Mouse (Mus musculus) liver, embryonic 11.5 days (tissue): Measurements from ENCODE around the gene Crybg1. TPM values are rescaled to one million over a fixed set of nuclear protein-coding genes. Genes with fewer than 3 reads are reported as not detected.

ENCODE experiments used
- ATAC-seq: fragments of 200-750 bp; cut with Nextera tagmentation; replicated peaks from 2 replicates; pipeline ENCODE4 v1.8.0; 2017; ENCODE audit warnings: moderate number of reproducible peaks, mild to moderate bottlenecking, moderate TSS enrichment, moderate library complexity; ENCODE audit not compliant: low FRiP score
- DNase-seq: peaks from one replicate; pipeline ENCODE4 v3.0.0-alpha.2; 2017; ENCODE audit warnings: low spot score
- H3K27ac ChIP-seq: fragments of 300-500 bp; sonication (generic); 2 replicates; pipeline ENCODE4 v1.5.1; 2014; ENCODE audit warnings: mild to moderate bottlenecking, low read depth, low read length, control low read depth
- H3K27me3 ChIP-seq: fragments of 300-500 bp; sonication (generic); replicated peaks from 2 replicates; pipeline ENCODE4 v1.6.1; 2014; ENCODE audit warnings: low read length, mixed read lengths; ENCODE audit not compliant: control insufficient read depth, insufficient read depth
- H3K36me3 ChIP-seq: fragments of 300-500 bp; sonication (generic); 2 replicates; pipeline ENCODE4 v1.6.1; 2014; ENCODE audit warnings: mild to moderate bottlenecking, low read length, moderate library complexity, mixed read lengths; ENCODE audit not compliant: control insufficient read depth, insufficient read depth
- H3K4me1 ChIP-seq: fragments of 300-500 bp; sonication (generic); replicated peaks from 2 replicates; pipeline ENCODE4 v1.6.1; 2014; ENCODE audit warnings: low read length, mixed read lengths; ENCODE audit not compliant: control insufficient read depth, insufficient read depth
- H3K4me2 ChIP-seq: fragments of 300-500 bp; sonication (generic); 2 replicates; pipeline ENCODE4 v1.6.1; 2014; ENCODE audit warnings: mild to moderate bottlenecking, control low read depth, moderate library complexity
- H3K4me3 ChIP-seq: fragments of 300-500 bp; sonication (generic); 2 replicates; pipeline ENCODE4 v1.5.1; 2014; ENCODE audit warnings: low read depth, low read length, control low read depth
- H3K9ac ChIP-seq: fragments of 300-500 bp; sonication (generic); 2 replicates; pipeline ENCODE4 v1.6.1; 2014; ENCODE audit warnings: low read depth, low read length, control low read depth
- H3K9me3 ChIP-seq: fragments of 300-500 bp; sonication (generic); 2 replicates; pipeline ENCODE4 v1.6.1; 2016; ENCODE audit warnings: low read length, inconsistent platforms, mixed read lengths; ENCODE audit not compliant: control insufficient read depth
- WGBS: fragments of 180-500 bp; shearing (Covaris S2); extraction: QIAGEN DNeasy Blood & Tissue Kit; methylation state at CpG from one replicate; pipeline ENCODE4 v1.1.7; 2014; 5-methylcytosine and 5-hydroxymethylcytosine counted together
- polyA plus RNA-seq: library from polyadenylated mRNA; unstranded; fragments of >200 nt; fragmentation: Nextera tagmentation; extraction: Ambion mirVana; gene quantifications from 2 replicates; pipeline ENCODE4 v1.2.1, GENCODE M21; 2014

The Crybg1 gene
- polyA plus RNA-seq: 0.33 and 0.56 TPM in 2 replicates

DNA sequence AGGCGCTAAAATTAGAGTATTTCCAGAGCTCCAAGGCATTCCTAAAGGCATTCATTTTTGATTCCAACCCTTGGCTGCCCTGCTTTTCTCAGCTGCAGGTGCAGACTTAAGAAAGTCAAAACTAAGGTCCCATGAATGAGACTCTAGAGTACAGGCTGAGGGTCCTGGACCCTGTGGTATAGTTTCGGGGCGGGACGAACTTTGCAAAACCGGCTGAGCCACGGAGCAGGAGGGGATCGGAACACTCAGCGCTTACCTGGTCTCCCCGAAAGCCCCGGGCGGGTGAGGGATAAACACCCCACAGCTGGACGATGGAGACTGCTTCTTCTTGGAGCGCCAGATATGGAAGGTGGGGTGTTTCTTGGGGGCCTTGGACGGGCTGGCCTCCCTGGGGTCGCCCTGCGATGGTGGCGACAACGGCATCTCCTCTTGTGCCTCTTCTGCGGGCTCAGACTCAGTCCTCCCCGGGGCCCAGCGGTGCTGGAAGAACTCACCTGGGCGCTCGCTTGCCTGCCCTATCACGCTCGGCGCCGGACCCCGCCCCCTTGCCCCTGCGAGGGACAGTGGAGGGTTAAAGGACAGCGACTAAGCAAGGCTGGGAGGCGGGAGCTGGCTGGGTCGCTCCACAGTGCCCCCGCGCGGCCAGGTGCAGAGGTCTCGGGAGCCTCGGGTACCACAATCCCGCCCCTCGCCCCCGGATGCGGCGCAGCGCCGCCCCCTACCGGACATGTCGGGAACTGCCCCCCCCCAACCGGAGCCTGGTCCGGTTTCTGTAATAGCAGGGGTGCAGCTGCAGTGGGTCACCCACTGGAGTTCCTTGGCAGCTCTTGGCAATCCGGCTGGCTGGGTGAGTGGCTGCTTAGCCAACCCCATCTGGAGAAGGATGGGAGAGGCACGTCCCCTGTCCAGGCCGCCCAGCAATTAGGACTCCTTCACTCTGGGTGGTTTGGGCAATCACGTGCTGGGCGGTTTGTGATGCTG, at the start of gene Crybg1:
Gene Crybg1, minus strand, starts transcription at position 517 of the 981 bp plus-strand sequence.
- Histone ChIP-seq H3K9ac (no peak within 1 kb of the TSS), H3K4me2 (peak within 1 kb of the TSS; percentile 70), H3K9me3 (no peaks in the 10 kb centered on the region), H3K4me1 (0 out of 2 replicates have a peak, but pooled peaks cover 2% of the 10 kb centered on the region), H3K27me3 (peaks cover 19% of the 10 kb centered on the region), H3K4me3 (peak within 1 kb of the TSS; percentile 38), H3K27ac (no peak within 1 kb of the TSS), H3K36me3 (no peaks in the 10 kb centered on the region)
- DNase-seq (peak; percentile 74), ATAC-seq (peak; percentile 57; the same call in 1 of the 2 replicates)
- 7% methylated on average over 51 of the region's 53 CpGs for WGBS

DNA sequence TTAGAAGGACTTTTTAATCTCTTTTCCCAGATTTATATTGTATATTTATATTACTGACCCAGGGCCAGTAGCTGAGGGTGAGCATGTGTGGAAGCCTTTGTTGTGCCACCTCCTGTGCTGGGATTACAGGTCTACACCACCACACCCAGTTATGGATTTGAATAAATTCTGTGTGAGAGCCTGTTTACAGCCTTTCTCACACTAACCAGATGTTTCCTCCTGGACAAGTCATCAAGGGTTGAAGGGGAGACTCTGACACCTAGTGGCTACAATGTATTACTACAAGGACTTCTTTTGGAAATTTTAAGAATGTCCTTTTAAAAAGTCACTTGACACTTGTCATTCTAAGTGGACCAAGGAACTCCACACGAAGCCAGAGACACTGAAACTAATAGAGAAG, 28.7 kb upstream of the Crybg1 start:
- H3K9me3 ChIP-seq: no peaks in the 10 kb centered on the region
- H3K27me3 ChIP-seq: no peaks in the 10 kb centered on the region
- no peak overlapping the region for H3K4me2 ChIP-seq
- no peaks in the 10 kb centered on the region for H3K36me3 ChIP-seq
- no peak overlapping the region for H3K27ac ChIP-seq
- DNase-seq (no peak), ATAC-seq (no peak)
- 0% methylated on average over 1 of the region's 1 CpGs for WGBS
- no peak overlapping the region for H3K4me3 ChIP-seq
- H3K4me1 ChIP-seq: no peaks in the 10 kb centered on the region
- H3K9ac ChIP-seq: no peak overlapping the region

DNA sequence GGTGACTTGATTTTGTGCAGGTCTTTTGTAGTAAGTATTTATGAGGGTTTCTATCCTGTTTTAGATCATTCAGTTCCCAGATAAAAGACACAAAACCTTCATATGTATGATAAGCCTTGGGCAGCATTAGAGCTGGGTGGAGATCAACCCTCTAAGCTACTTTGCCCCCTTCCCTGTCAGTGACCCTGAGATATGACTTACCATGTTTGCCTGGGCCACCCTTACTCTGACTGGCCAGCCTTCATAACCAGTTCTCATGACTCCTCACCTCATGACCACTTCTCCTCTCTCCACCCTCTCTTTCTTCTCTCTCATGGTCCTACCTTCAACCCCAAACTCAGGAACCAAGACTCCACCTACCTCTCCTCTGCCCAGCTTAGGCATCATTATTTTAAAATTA, 27.9 kb upstream of the Crybg1 start:
- ATAC-seq (no peak), DNase-seq (no peak)
- Histone ChIP-seq H3K27me3 (no peaks in the 10 kb centered on the region), H3K4me1 (no peaks in the 10 kb centered on the region), H3K4me3 (no peak overlapping the region), H3K9ac (no peak overlapping the region), H3K27ac (no peak overlapping the region), H3K36me3 (no peaks in the 10 kb centered on the region), H3K9me3 (no peaks in the 10 kb centered on the region), H3K4me2 (no peak overlapping the region)

DNA sequence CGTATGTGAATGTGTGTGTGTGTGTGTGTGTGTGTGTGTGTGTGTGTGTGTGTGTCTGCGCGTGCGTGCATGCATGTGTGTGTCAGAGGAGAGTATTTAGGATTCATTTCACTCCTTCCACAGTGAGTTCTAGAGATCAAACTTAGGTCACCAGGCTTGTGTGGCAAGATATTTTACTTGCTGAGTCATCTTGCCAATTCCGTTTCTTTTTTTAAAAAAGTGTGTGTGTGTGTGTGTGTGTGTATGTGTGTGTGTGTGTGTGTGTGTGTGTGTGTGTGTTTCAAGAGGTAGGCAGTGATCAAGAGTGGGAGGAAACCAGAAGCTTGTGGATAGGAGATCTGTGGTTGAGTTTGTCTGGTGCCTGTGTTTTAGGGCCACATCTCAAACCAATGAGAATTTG, 27.5 kb upstream of the Crybg1 start:
- Histone ChIP-seq H3K9ac (no peak overlapping the region), H3K4me1 (no peaks in the 10 kb centered on the region), H3K9me3 (no peaks in the 10 kb centered on the region), H3K36me3 (no peaks in the 10 kb centered on the region), H3K4me3 (no peak overlapping the region), H3K27ac (no peak overlapping the region), H3K27me3 (no peaks in the 10 kb centered on the region), H3K4me2 (no peak overlapping the region)
- no peak for ATAC-seq
- 82% methylated on average over 5 of the region's 5 CpGs for WGBS
- no peak for DNase-seq

DNA sequence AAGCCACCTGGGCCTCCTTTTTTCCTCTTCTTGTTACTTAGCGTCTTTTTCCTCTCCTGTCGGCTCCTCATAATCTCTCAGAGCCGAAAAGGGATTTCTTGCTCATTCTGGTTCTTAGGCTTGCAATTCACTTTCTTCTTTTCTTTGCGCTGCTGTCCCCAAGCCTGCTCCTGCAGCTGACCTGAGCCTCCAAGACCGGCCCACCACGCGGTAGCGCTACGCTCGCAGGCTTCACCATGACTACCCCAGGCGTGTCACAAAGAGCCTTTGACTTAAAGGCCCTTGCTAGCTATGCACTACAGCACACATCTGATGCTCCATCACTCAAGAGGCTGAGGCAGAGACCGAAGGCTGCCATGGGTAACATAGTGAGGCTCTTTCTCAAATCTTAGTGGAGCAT, 21.5 kb upstream of the Crybg1 start:
- Histone ChIP-seq H3K4me2 (no peak overlapping the region), H3K9ac (no peak overlapping the region), H3K9me3 (no peaks in the 10 kb centered on the region), H3K36me3 (no peaks in the 10 kb centered on the region), H3K4me3 (no peak overlapping the region), H3K4me1 (no peaks in the 10 kb centered on the region), H3K27me3 (0 out of 2 replicates have a peak, but pooled peaks cover 2% of the 10 kb centered on the region), H3K27ac (no peak overlapping the region)
- DNase-seq (no peak), ATAC-seq (no peak)
- 85% methylated on average over 12 of the region's 12 CpGs for WGBS

DNA sequence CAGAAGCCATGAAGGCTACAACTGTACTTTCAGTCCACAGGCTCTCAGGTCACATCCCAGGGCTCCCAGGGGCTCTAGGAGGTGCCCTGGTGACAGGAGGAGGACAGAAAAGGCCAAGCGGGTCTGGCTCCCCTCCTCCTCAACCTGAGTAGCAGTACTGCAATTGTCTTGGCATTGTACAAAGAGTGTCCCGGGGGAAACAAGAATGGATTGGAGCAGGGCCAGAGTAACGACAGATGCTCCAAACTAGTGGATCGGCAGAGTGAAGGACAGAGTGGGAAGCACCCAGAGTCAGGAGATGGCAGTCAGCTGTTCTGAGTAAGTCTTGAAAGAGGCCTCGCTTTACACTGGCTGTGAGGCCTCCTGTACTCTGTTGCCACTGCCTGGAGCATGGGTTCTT, 18.4 kb upstream of the Crybg1 start:
- WGBS: 86% methylated on average over 5 of the region's 5 CpGs
- H3K4me2 ChIP-seq: no peak overlapping the region
- ATAC-seq: no peak

DNA sequence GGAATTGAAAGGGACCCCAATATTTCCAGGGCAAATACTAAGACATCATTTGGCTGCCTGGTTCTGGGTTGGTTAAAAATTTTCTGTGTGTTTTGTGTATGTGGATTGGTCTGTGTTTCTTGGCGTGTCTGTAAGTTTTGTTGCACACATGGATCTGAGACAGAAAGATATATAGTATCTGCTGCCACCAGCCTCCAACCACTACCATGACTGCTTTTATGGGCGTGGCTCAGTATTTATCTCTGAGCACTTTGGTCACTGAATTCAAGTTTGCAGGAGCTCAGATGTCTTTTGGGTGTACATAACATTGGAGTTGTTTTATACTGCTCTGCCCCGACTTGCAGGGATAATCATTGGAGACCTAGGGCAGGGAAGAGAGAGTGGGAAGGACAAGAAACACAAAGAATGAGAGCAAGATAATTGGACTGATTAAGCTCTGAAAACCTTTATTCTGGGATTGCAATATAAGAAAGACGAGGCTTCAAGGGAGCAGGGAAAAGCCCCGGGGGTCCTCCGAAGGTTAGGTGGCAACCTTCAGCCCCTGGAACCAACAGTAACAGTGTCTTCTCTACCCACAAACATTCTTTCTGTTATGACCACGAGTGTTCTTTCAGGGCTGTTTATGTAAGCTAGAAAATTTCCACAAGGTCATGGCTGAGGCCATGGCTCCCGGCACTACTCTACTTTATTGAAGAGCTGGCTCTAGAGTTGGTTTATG, 15.8 kb upstream of the Crybg1 start:
- H3K9me3 ChIP-seq: no peaks in the 10 kb centered on the region
- H3K4me3 ChIP-seq: no peak overlapping the region
- DNase-seq (no peak), ATAC-seq (peak; percentile 91)
- 0 out of 2 replicates have a peak, but pooled peaks cover under 1% of the 10 kb centered on the region for H3K27me3 ChIP-seq
- no peak overlapping the region for H3K9ac ChIP-seq
- peak overlapping the region; percentile 28; the same call in 1 of the 2 replicates for H3K4me2 ChIP-seq
- peaks cover 3% of the 10 kb centered on the region; the same call in 1 of the 2 replicates for H3K4me1 ChIP-seq
- peak overlapping the region; percentile 59; the same call in 1 of the 2 replicates for H3K27ac ChIP-seq
- 68% methylated on average over 8 of the region's 8 CpGs for WGBS
- H3K36me3 ChIP-seq: no peaks in the 10 kb centered on the region

More for the DNA sequence above, 18.4 kb upstream of the Crybg1 start:
- Histone ChIP-seq H3K9ac (no peak overlapping the region), H3K27ac (no peak overlapping the region), H3K36me3 (no peaks in the 10 kb centered on the region), H3K9me3 (no peaks in the 10 kb centered on the region), H3K27me3 (0 out of 2 replicates have a peak, but pooled peaks cover 2% of the 10 kb centered on the region), H3K4me1 (peaks cover 3% of the 10 kb centered on the region; the same call in 1 of the 2 replicates), H3K4me3 (no peak overlapping the region)
- no peak for DNase-seq

DNA sequence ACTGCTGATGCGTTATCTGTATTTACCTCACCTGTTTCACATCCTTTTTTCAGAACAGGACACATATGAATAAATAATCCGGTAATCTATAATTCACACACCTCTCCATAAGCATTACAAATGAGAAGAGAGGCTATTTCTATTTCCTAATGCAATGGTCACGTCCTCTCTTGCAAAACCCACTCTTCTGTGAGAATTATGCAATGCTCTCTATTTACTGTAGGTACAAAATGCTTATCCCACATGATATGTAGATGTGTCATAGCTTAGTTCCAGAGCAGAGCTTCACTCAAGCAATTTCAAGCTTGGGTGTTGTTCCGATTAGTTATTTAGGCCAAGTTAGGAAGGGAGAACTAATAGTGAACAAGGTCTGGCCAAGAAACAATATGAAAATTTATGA, 14.4 kb upstream of the Crybg1 start:
- Histone ChIP-seq H3K27ac (no peak overlapping the region), H3K4me2 (no peak overlapping the region), H3K9me3 (no peaks in the 10 kb centered on the region), H3K4me3 (no peak overlapping the region), H3K27me3 (no peaks in the 10 kb centered on the region), H3K9ac (no peak overlapping the region), H3K36me3 (no peaks in the 10 kb centered on the region), H3K4me1 (peaks cover 3% of the 10 kb centered on the region; the same call in 1 of the 2 replicates)
- ATAC-seq: no peak
- WGBS: 89% methylated on average over 4 of the region's 4 CpGs
- DNase-seq: no peak
